Comparison of ENCODE assay signal across 8 mouse cellular contexts in the genomic region with DNA sequence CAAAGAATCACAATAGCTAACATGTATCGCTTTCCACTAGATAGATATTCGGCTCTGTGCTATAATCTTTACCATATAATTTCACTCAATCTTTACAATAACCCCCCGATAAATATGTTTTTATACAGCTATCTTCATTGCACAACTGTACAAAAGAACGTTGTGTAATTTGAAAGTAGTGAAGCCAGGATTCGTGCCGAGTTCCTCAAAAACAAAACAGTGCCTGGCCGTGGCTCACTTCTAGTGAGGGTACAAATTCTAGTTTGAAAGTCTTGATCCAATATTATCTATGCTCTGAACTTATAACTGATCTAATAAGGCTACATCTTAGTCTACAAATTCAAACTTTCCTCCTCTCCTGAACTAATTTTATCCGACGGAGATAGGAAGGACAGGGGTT. TPM values are rescaled to one million over a fixed set of nuclear protein-coding genes. Genes with fewer than 3 reads are reported as not detected.
DNase-seq lines count a peak whose midpoint lies in the region; ATAC-seq lines count a peak whose summit lies in the region.

No protein-coding gene starts in this region.

- H3K4me3 ChIP-seq in heart, embryonic 13.5 days: peak overlapping the region; percentile 96
- H3K4me3 ChIP-seq in brown adipose tissue, adult 24 weeks (ENCODE audit: insufficient read depth, low read depth, low read length): peak overlapping the region; percentile 96
- H3K4me3 ChIP-seq in hindbrain, embryonic 15.5 days: peak overlapping the region; percentile 61
- peak overlapping the region; percentile 95 for H3K4me3 ChIP-seq in midbrain, embryonic 12.5 days

- H3K36me3 ChIP-seq in heart, embryonic 13.5 days: peaks cover 7% of the 10 kb centered on the region
- no peaks in the 10 kb centered on the region for H3K36me3 ChIP-seq in hindbrain, embryonic 15.5 days
- H3K36me3 ChIP-seq in midbrain, embryonic 12.5 days: 0 out of 2 replicates have a peak, but pooled peaks cover 4% of the 10 kb centered on the region

- peak overlapping the region; percentile 92 for H3K4me2 ChIP-seq in heart, embryonic 13.5 days
- peak overlapping the region; percentile 72 for H3K4me2 ChIP-seq in hindbrain, embryonic 15.5 days
- H3K4me2 ChIP-seq in midbrain, embryonic 12.5 days (replicated peaks): peak overlapping the region; percentile 57

- H3K27ac ChIP-seq in heart, embryonic 13.5 days (replicated peaks): peak overlapping the region; percentile 80
- peak overlapping the region; percentile 66; the same call in 1 of the 2 replicates for H3K27ac ChIP-seq in brown adipose tissue, adult 24 weeks (replicated peaks; ENCODE audit: low read depth, low read length)
- H3K27ac ChIP-seq in hindbrain, embryonic 15.5 days (replicated peaks): peak overlapping the region; percentile 99
- H3K27ac ChIP-seq in midbrain, embryonic 12.5 days (replicated peaks): peak overlapping the region; percentile 69

- intact Hi-C loops in heart, postnatal 25 days (cut with DNase I): loop anchor here (5.0 to 10.0 kb wide), 3 partner anchors 35 to 422 kb away; partner anchors contain the start of genes Ak9, Fig4 and Mettl24

- 10% methylated on average over 9 of the region's 9 CpGs for WGBS in heart, embryonic 13.5 days
- 16% methylated on average over 9 of the region's 9 CpGs for WGBS in hindbrain, embryonic 15.5 days
- 17% methylated on average over 9 of the region's 9 CpGs for WGBS in midbrain, embryonic 12.5 days

- no peaks in the 10 kb centered on the region for H3K9me3 ChIP-seq in heart, embryonic 13.5 days
- no peaks in the 10 kb centered on the region for H3K9me3 ChIP-seq in hindbrain, embryonic 15.5 days
- no peaks in the 10 kb centered on the region for H3K9me3 ChIP-seq in midbrain, embryonic 12.5 days

- no peak for DNase-seq in heart, postnatal 25 days (ENCODE audit: low spot score)
- no peak for DNase-seq in adrenal gland, postnatal 36 days
- no peak for DNase-seq in left cerebral cortex, adult 8-10 months (ENCODE audit: low spot score in 2 of 2)

- H3K27me3 ChIP-seq in heart, embryonic 13.5 days (replicated peaks): no peaks in the 10 kb centered on the region
- no peaks in the 10 kb centered on the region for H3K27me3 ChIP-seq in hindbrain, embryonic 15.5 days
- no peaks in the 10 kb centered on the region for H3K27me3 ChIP-seq in midbrain, embryonic 12.5 days

- no peak for ATAC-seq in heart, embryonic 13.5 days (ENCODE audit: extremely low read depth, insufficient number of reproducible peaks, low FRiP score, low TSS enrichment)
- no peak for ATAC-seq in hindbrain, embryonic 15.5 days (ENCODE audit: low FRiP score, low read depth)
- ATAC-seq in midbrain, embryonic 12.5 days (ENCODE audit: low FRiP score, low read depth): no peak
- no peak for ATAC-seq in CD4-positive, CD25-positive, alpha-beta regulatory T cell, adult 4 months

- peak overlapping the region; percentile 93 for H3K9ac ChIP-seq in heart, embryonic 13.5 days
- peak overlapping the region; percentile 88 for H3K9ac ChIP-seq in hindbrain, embryonic 15.5 days
- H3K9ac ChIP-seq in midbrain, embryonic 12.5 days (replicated peaks): peak overlapping the region; percentile 78

- H3K4me1 ChIP-seq in heart, embryonic 13.5 days: peaks cover 49% of the 10 kb centered on the region
- peaks cover 8% of the 10 kb centered on the region for H3K4me1 ChIP-seq in brown adipose tissue, adult 24 weeks (ENCODE audit: control insufficient read depth, insufficient read depth, insufficient read length, low read length)
- H3K4me1 ChIP-seq in hindbrain, embryonic 15.5 days (replicated peaks): peaks cover 21% of the 10 kb centered on the region
- peaks cover 15% of the 10 kb centered on the region for H3K4me1 ChIP-seq in midbrain, embryonic 12.5 days

RNA-seq across cellular contexts. Expression of gene Cdc40, which starts 0.8 kb away (rescaled TPM):
- 19.9 and 21.2 TPM in 2 replicates for polyA plus RNA-seq in heart, embryonic 13.5 days (2015; fragmentation: Nextera tagmentation; extraction: Ambion mirVana)
- 10 to 100 TPM; 19.1 to 20.2 TPM for total RNA-seq in heart, postnatal 25 days (2021)
- 12.2 and 13.7 TPM in 2 replicates for polyA plus RNA-seq in brown adipose tissue, adult 24 weeks (2012; ENCODE audit: insufficient read depth, insufficient read length, missing spikeins)
- 22.4 and 22.6 TPM in 2 replicates for polyA plus RNA-seq in hindbrain, embryonic 15.5 days (2015; fragmentation: Nextera tagmentation; extraction: Ambion mirVana)
- 38.3 and 38.6 TPM in 2 replicates for polyA plus RNA-seq in midbrain, embryonic 12.5 days (2016; fragmentation: Nextera tagmentation; extraction: Ambion mirVana)
- total RNA-seq in adrenal gland, postnatal 36 days (2021): 10 to 100 TPM; 24.1 to 28.8 TPM
- polyA plus RNA-seq in CD4-positive, CD25-positive, alpha-beta regulatory T cell, adult 4 months (2017; shearing (Covaris generic)): 10 to 100 TPM; 71.5 to 91.4 TPM
- total RNA-seq in left cerebral cortex, adult 8-10 months (2022): 10 to 100 TPM; 39.4 to 42.8 (median 40.9) TPM

RNA-seq across cellular contexts. Expression of gene Wasf1, which starts 0.9 kb away (rescaled TPM):
- 12.7 and 13.2 TPM in 2 replicates for polyA plus RNA-seq in heart, embryonic 13.5 days (2015; fragmentation: Nextera tagmentation; extraction: Ambion mirVana)
- total RNA-seq in heart, postnatal 25 days (2021): under 1 TPM; 0.70 to 0.78 TPM
- polyA plus RNA-seq in brown adipose tissue, adult 24 weeks (2012; ENCODE audit: insufficient read depth, insufficient read length, missing spikeins): 0.40 TPM in 1 of 2 replicates, not detected in the other
- polyA plus RNA-seq in hindbrain, embryonic 15.5 days (2015; fragmentation: Nextera tagmentation; extraction: Ambion mirVana): 101 and 122 TPM in 2 replicates
- polyA plus RNA-seq in midbrain, embryonic 12.5 days (2016; fragmentation: Nextera tagmentation; extraction: Ambion mirVana): 74.8 and 85.0 TPM in 2 replicates
- 1 to 10 TPM; 5.5 to 5.9 TPM for total RNA-seq in adrenal gland, postnatal 36 days (2021)
- under 1 TPM in 1 of 2 experiments, not detected in 1; 0.12 TPM for polyA plus RNA-seq in CD4-positive, CD25-positive, alpha-beta regulatory T cell, adult 4 months (2017; shearing (Covaris generic))
- total RNA-seq in left cerebral cortex, adult 8-10 months (2022): 100 to 1,000 TPM; 218 to 240 (median 222) TPM
